Mouse (Mus musculus) adrenal gland, postnatal 14 days (tissue): ENCODE data around the gene Nckipsd. TPM values are rescaled to one million over a fixed set of nuclear protein-coding genes. Genes with fewer than 3 reads are reported as not detected.

ENCODE experiments used
- DNase-seq: peaks from one replicate; pipeline ENCODE4 v3.0.0; 2021; ENCODE audit warnings: mixed read lengths
- total RNA-seq: library from RNA; stranded (reverse); gene quantifications from 2 replicates; pipeline ENCODE4 v1.2.3, GENCODE M21; 2021

Gene Nckipsd
- total RNA-seq, 1 experiment from 2014 or later = 9.2 TPM

DNA sequence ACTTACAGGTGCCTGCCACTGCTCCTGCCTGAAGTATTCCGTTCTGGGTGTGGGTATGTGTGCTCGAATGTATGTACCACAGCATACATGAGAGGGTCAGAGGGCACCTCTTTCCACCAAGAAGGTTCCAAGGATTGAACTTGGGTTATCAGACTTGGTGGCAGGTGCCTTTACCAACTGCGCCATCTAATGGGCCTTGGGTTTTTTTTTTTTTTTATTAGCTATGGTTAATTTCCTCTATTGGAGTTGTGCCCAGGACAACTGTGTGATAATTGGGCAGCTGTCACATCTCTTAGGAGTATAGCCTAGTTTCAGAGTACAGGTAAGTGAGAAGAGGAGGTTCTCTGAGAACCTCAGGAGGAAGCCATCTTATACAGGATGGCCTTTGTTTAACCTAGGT is 8.6 kb upstream of the Nckipsd start:
- no peak for DNase-seq

- no peak for DNase-seq
These were observed 2.4 kb upstream of the Nckipsd start for GRCm38 (mm10) chr9:108805768-108806167.

DNA sequence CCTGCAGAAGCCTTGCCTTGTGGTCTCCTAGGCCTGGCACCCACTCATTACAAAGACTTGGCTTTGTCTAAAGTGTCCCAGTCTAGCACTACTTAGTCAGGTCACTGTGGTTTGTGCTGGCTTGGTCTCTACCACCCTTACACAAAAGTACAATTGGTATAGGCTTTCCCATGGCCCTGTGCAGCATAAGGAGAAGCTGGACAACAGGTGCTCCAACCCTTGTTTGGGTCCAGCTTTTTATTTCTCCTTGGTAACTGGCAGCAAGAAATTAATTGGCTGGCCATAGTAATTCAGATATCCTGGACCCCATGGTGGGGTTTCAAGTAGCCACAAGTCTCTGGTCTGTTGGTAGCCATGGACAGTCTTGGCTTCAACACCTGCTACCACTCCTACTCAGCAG is 1.8 kb upstream of the Nckipsd start:
- DNase-seq = no peak

DNA sequence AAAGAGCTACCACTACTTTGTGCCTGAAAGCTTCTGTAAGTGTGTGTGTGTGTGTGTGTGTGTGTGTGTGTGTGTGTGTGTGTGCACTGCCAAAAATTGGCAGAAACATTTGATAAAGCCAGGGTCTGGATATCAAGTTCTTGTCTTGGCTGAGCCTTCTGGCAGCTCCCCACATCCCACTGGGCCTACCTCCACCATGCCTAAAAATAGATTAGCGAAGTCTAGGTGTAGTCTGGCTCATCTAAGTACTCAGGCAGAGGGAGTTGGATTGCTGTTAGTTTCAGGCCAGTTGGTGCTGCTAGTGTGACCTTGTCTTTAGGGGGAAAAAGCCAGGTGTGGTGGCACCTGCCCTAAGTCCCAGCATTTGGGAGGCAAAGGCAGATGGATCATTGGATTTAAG is 1.3 kb upstream of the Nckipsd start:
- no peak for DNase-seq

GRCm38 (mm10) chr9:108807674-108808073 is 494 bp upstream of the Nckipsd start:
- no peak for DNase-seq

DNA sequence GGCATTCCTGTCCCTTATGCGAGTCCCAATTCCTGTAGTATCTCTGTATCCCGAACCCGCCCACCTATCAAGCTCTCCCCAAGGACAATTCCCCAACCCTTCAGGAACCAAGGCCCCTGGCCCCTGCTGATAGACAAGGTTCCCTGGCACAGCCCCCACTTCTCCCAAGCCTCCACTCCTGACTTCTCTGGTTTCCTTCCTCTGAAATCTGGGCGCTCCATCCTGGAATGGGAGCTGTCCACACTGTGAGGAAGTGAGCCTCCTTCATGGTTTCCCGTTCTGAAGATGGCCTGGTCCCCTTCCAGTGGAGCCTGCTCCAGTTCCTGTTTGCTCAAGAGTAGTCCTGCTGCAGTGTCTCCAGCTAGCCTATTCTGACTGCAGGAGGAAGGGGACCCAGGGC is 1.0 kb downstream of the Nckipsd start:
- DNase-seq = peak; percentile 39

DNA sequence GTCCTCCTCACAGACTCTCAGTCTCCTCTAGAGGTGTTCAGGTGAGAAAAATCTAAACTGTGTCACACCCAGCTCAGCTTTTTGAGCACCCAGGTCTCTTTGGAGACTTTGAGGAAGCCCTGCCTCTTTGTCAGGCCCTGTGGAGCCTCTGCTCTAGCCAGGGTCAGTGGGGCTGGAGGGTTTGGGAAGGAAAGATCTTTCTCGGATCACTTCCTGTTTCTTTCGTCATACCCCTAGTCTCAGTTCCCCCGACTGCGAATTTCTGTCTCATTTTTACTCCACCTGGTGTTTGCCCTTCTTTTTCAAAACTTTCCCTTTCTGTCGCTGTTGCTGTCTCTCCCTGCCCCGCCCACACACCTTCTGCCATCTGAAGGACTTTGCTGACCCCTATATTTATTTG is 1.6 kb downstream of the Nckipsd start:
- DNase-seq = no peak

GRCm38 (mm10) chr9:108810516-108810915 is 2.3 kb downstream of the Nckipsd start:
- DNase-seq = no peak

DNA sequence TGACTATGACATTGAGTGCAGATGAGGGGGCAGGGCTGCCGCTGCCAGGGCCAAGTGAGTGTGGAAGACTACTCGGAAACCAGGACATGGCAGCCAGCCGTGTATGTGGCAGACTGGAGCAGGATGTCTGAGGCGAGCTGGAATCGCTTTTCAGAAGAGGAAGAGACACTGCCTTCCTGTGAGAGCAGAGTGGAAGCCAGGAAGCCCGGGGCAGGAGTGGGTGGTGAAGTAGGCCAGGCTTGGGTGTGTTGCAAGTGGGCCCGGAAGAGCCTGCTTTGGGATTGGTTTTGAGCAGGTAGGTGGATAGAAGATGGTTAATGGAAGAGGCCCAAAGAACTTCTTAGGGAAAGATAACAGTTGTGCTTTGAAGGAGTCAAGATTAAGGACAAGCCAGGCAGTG is 7.4 kb downstream of the Nckipsd start:
- DNase-seq = no peak

DNA sequence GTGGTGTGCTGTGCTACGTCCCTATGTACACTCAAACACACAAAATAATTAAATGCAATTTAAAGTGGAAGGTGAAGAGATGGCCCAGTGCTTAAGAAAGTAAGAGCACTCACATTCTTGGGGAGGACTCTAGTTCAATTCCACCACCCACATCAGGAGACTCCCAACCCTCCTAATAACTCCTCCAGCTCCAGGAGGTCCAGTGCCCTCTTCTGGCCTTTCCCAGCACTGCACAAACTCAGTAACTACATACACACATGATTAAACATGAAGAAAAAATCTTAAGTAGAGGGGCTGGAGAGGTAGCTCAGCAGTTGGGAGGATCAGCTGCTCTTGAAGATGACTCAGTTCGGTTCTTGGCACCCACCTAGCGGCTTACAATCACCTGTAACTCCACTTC is 11.3 kb downstream of the Nckipsd start:
- DNase-seq = peak; percentile 76

GRCm38 (mm10) chr9:108820077-108820476 is 11.9 kb downstream of the Nckipsd start:
- DNase-seq = no peak

DNA sequence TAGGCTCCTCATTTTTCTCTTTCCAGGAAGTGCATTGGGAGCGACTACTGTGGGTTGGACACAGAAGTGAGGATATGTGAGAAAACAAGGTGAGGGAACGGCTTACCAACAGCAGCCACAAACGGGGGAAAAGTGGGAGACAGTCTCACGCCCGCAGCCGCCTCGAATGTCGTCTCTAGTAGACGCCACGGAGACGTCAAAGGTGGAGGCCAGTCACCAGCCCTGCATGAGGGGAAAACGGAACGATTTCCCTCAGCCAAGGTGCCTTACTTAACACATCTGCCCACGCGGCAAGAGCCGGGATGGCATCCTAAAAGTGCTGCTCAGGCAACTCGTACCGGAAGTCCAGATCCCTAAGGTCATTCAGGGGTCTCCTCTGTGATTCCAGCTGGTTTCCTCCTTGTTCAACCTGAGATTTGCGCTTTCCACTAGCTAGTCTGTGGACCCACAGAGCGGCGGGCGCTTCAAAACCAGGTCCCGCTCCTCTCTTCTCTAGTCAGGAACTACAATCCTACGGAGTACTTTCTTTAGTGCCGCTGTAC is 16.0 kb downstream of the Nckipsd start:
- no peak for DNase-seq

- peak; percentile 62 for DNase-seq
These were observed 16.7 kb downstream of the Nckipsd start for GRCm38 (mm10) chr9:108824755-108825413.

- peak; percentile 93 for DNase-seq
These were observed 17.9 kb downstream of the Nckipsd start, which contains the start of gene Celsr3 for GRCm38 (mm10) chr9:108825820-108826699. TSS of gene Celsr3 (plus strand) at chr9:108826320.

GRCm38 (mm10) chr9:108826700-108827340 is 18.7 kb downstream of the Nckipsd start:
- peak; percentile 88 for DNase-seq

GRCm38 (mm10) chr9:108827454-108827853 is 19.3 kb downstream of the Nckipsd start:
- no peak for DNase-seq

DNA sequence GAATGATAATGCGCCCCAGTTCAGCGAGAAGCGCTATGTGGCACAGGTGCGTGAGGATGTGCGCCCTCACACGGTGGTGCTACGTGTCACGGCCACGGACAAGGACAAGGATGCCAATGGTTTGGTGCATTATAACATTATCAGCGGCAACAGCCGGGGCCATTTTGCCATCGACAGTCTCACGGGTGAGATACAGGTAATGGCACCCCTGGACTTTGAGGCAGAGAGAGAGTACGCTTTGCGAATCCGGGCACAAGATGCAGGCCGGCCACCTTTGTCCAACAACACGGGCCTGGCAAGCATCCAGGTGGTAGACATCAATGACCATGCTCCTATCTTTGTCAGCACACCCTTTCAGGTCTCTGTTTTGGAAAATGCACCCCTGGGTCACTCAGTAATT is 19.7 kb downstream of the Nckipsd start:
- no peak for DNase-seq

- DNase-seq = peak; percentile 46
These were observed 23.5 kb downstream of the Nckipsd start for GRCm38 (mm10) chr9:108831637-108832036.

DNA sequence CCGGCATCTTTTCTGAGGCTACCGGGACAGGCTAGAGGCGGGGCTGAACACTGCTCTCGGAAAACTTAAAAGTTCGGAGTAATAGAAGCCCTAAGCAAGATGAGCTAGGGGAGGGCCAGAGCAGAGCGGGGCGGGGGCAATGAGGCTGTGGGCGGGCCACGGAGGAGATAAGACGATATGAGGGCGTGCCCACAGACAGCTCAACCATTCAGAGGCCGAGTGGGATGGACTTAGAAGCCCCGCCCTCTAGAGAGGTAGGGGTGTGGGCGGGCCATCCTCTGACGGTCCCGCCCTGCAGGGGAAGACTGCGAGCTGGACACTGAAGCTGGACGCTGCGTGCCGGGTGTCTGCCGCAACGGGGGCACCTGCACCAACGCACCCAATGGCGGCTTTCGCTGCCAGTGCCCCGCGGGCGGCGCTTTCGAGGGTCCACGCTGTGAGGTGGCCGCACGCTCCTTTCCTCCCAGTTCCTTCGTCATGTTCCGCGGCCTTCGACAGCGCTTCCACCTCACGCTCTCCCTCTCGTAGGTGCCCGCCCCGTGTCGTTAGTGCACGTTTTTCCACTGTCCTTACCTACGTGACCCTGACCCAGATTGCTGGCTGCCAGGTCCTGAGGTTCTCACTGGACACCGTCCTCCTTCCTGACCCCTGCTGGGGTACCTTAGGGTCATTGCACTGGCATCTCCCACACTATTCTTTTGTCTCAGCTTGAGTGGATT is 24.4 kb downstream of the Nckipsd start:
- DNase-seq = peak; percentile 95

GRCm38 (mm10) chr9:108842989-108843388 is 34.8 kb downstream of the Nckipsd start:
- peak; percentile 78 for DNase-seq

DNA sequence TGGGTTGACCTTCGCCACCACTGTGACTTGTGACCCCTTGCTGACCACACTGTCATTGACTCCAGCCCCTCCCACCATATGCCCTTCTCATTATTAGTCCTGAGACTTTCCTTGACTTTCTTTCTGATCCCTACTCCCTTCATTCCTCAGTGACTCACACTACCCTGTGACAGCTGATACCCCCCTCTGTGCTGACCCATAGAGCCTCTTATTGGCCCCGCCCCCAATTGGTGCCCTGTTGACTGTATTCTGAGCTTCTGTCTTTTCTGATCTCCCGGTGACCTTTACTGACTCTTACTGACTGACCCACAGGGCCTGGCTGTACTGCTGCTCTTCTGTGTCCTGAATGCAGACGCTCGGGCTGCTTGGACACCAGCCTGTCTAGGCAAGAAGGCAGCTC is 37.2 kb downstream of the Nckipsd start:
- DNase-seq = peak; percentile 46

GRCm38 (mm10) chr9:108847374-108847773 is 39.2 kb downstream of the Nckipsd start:
- peak; percentile 71 for DNase-seq
